Mouse (Mus musculus): ENCODE results near the gene Ggta1.

Gene Ggta1

GRCm38 (mm10) chr2:35474916-35475315 lies 11.9 kb upstream of the Ggta1 start:
- CTCF ChIA-PET, result no interaction called here
- POLR2A ChIA-PET, result interaction anchor here in 2 of 4 experiments (0.7 to 2.1 kb wide), 4 partner anchors 11 to 141 kb away, joined by 3 to 5 read pairs (median 4); partner anchors contain the start of gene Ggta1 (in 1 of the 2)

- CTCF ChIA-PET, result no interaction called here
- POLR2A ChIA-PET, result interaction anchor here in 1 of 4 experiments (1.4 kb wide), 1 partner anchor 8 kb away, joined by 3 read pairs; no protein-coding TSS in a partner anchor
Measured at GRCm38 (mm10) chr2:35469266-35469665, 6.2 kb upstream of the Ggta1 start.

- ChIA-PET POLR2A (interaction anchor here in 2 of 4 experiments (0.6 to 2.0 kb wide), 6 partner anchors 9 to 223 kb away, joined by 3 to 7 read pairs (median 3); no protein-coding TSS in a partner anchor), CTCF (no interaction called here)
Measured at GRCm38 (mm10) chr2:35468276-35468675, 5.2 kb upstream of the Ggta1 start.

- CTCF ChIA-PET, result no interaction called here
Measured at GRCm38 (mm10) chr2:35467855-35468254, 4.8 kb upstream of the Ggta1 start.

GRCm38 (mm10) chr2:35465677-35466076 lies 2.6 kb upstream of the Ggta1 start:
- POLR2A ChIA-PET, result interaction anchor here (0.7 to 6.1 kb wide), 8 partner anchors 15 to 141 kb away, joined by 3 to 74 read pairs (median 32); no protein-coding TSS in a partner anchor
- CTCF ChIA-PET, result interaction anchor here in 2 of 4 experiments (0.6 to 1.0 kb wide), 4 partner anchors 22 to 200 kb away, joined by 3 to 6 read pairs (median 4); no protein-coding TSS in a partner anchor

More at GRCm38 (mm10) chr2:35467855-35468254, 4.8 kb upstream of the Ggta1 start:
- POLR2A ChIA-PET, result interaction anchor here in 2 of 4 experiments (0.6 to 2.0 kb wide), 6 partner anchors 9 to 224 kb away, joined by 3 to 7 read pairs (median 3); no protein-coding TSS in a partner anchor

- ChIA-PET POLR2A (interaction anchor here in 3 of 4 experiments (1.1 to 6.1 kb wide), 20 partner anchors 11 to 559 kb away, joined by 3 to 74 read pairs (median 8); partner anchors contain the start of gene Stom (in 2 of the 3)), CTCF (interaction anchor here in 1 of 4 experiments (1.2 to 1.7 kb wide), 3 partner anchors 67 to 250 kb away, joined by 4 to 6 read pairs (median 4); no protein-coding TSS in a partner anchor)
Measured at GRCm38 (mm10) chr2:35464548-35464947, 1.5 kb upstream of the Ggta1 start.

- ChIA-PET CTCF (interaction anchor here in 2 of 4 experiments (0.6 to 1.7 kb wide), 5 partner anchors 28 to 250 kb away, joined by 3 to 6 read pairs (median 4); no protein-coding TSS in a partner anchor), POLR2A (interaction anchor here in 3 of 4 experiments (0.6 to 6.1 kb wide), 39 partner anchors 11 to 692 kb away, joined by 3 to 74 read pairs (median 5); partner anchors contain the start of genes Stom (in 3 of the 3) and Hspa5 (in 2 of the 3))
Measured at GRCm38 (mm10) chr2:35464089-35464534, 1.1 kb upstream of the Ggta1 start.

- CTCF ChIA-PET, result interaction anchor here in 2 of 4 experiments (0.6 to 1.7 kb wide), 5 partner anchors 27 to 249 kb away, joined by 3 to 6 read pairs (median 4); no protein-coding TSS in a partner anchor
- POLR2A ChIA-PET, result interaction anchor here in 3 of 4 experiments (0.6 to 6.1 kb wide), 46 partner anchors 10 to 692 kb away, joined by 3 to 74 read pairs (median 4); partner anchors contain the start of genes Stom (in 3 of the 3) and Hspa5 (in 2 of the 3)
Measured at GRCm38 (mm10) chr2:35463372-35464088, 499 bp upstream of the Ggta1 start.

GRCm38 (mm10) chr2:35461971-35462787 lies 852 bp downstream of the Ggta1 start:
- CTCF ChIA-PET, result interaction anchor here in 1 of 4 experiments (1.2 kb wide), 1 partner anchor 65 kb away, joined by 3 read pairs; the partner anchor contains the start of gene 4930402F06Rik
- POLR2A ChIA-PET, result interaction anchor here in 3 of 4 experiments (0.7 to 6.1 kb wide), 14 partner anchors 9 to 1707 kb away, joined by 4 to 74 read pairs (median 10); partner anchors contain the start of gene Stom (in 1 of the 3)

GRCm38 (mm10) chr2:35461131-35461947 lies 1.7 kb downstream of the Ggta1 start:
- POLR2A ChIA-PET, result interaction anchor here (0.6 to 6.1 kb wide), 26 partner anchors 9 to 1707 kb away, joined by 3 to 74 read pairs (median 4); partner anchors contain the start of genes Stom (in 1 of the 4) and Traf1 (in 1 of the 4)
- CTCF ChIA-PET, result interaction anchor here in 3 of 4 experiments (0.5 to 1.2 kb wide), 6 partner anchors 15 to 536 kb away, joined by 3 to 5 read pairs (median 3); partner anchors contain the start of gene 4930402F06Rik (in 1 of the 3)

- CTCF ChIA-PET, result interaction anchor here in 1 of 4 experiments (0.6 kb wide), 1 partner anchor 537 kb away, joined by 3 read pairs; no protein-coding TSS in a partner anchor
Measured at GRCm38 (mm10) chr2:35460378-35460880, 2.6 kb downstream of the Ggta1 start.

GRCm38 (mm10) chr2:35459316-35459715 lies 3.7 kb downstream of the Ggta1 start:
- ChIA-PET CTCF (no interaction called here), POLR2A (interaction anchor here in 2 of 4 experiments (0.6 to 2.3 kb wide), 6 partner anchors 10 to 1539 kb away, joined by 3 to 10 read pairs (median 3); no protein-coding TSS in a partner anchor)

More at GRCm38 (mm10) chr2:35460378-35460880, 2.6 kb downstream of the Ggta1 start:
- POLR2A ChIA-PET, result interaction anchor here (0.7 to 6.1 kb wide), 21 partner anchors 8 to 499 kb away, joined by 3 to 74 read pairs (median 4); partner anchors contain the start of genes Stom (in 1 of the 4) and Traf1 (in 1 of the 4)

GRCm38 (mm10) chr2:35458421-35458820 lies 4.6 kb downstream of the Ggta1 start:
- ChIA-PET CTCF (interaction anchor here in 3 of 4 experiments (0.6 to 1.6 kb wide), 4 partner anchors 10 to 94 kb away, joined by 3 to 5 read pairs (median 4); no protein-coding TSS in a partner anchor), POLR2A (interaction anchor here in 2 of 4 experiments (0.8 to 2.3 kb wide), 5 partner anchors 9 to 425 kb away, joined by 3 to 16 read pairs (median 8); no protein-coding TSS in a partner anchor)

- POLR2A ChIA-PET, result interaction anchor here in 2 of 4 experiments (0.6 to 3.8 kb wide), 4 partner anchors 9 to 126 kb away, joined by 3 to 17 read pairs (median 4); partner anchors contain the start of genes Ggta1 (in 1 of the 2) and Stom (in 1 of the 2)
- CTCF ChIA-PET, result interaction anchor here in 1 of 4 experiments (0.6 to 0.7 kb wide), 2 partner anchors 17 to 205 kb away, joined by 3 to 4 read pairs; no protein-coding TSS in a partner anchor
Measured at GRCm38 (mm10) chr2:35453736-35454135, 9.3 kb downstream of the Ggta1 start.

- CTCF ChIA-PET, result interaction anchor here in 1 of 4 experiments (0.7 kb wide), 1 partner anchor 16 kb away, joined by 4 read pairs; no protein-coding TSS in a partner anchor
- POLR2A ChIA-PET, result interaction anchor here in 3 of 4 experiments (0.6 to 3.8 kb wide), 4 partner anchors 8 to 28 kb away, joined by 3 to 17 read pairs (median 3); no protein-coding TSS in a partner anchor
Measured at GRCm38 (mm10) chr2:35452695-35453094, 10.3 kb downstream of the Ggta1 start.
